Mouse (Mus musculus) forebrain, postnatal 0 days (tissue): ENCODE results near the gene Stat3. TPM values are rescaled to one million over a fixed set of nuclear protein-coding genes. Genes with fewer than 3 reads are reported as not detected.
A peak's percentile ranks its signal among the peaks of the same experiment; 100 is the strongest.

Source experiments
- ATAC-seq: fragments of 200-750 bp; cut with Nextera tagmentation; 2 replicates; pipeline ENCODE4 v1.8.0; 2017; ENCODE audit warnings: mild to moderate bottlenecking, moderate library complexity
- DNase-seq: peaks from one replicate; pipeline ENCODE4 v3.0.0-alpha.2; 2015
- H3K27ac ChIP-seq: fragments of 300-500 bp; sonication (generic); 2 replicates; pipeline ENCODE4 v1.5.1; 2014; ENCODE audit warnings: low read depth, mild to moderate bottlenecking, antibody characterized with exemption, low read length, moderate library complexity, mixed read lengths
- H3K27me3 ChIP-seq: fragments of 300-500 bp; sonication (generic); 2 replicates; pipeline ENCODE4 v1.6.1; 2014; ENCODE audit warnings: mild to moderate bottlenecking, low read length, mixed read lengths; ENCODE audit not compliant: insufficient read depth
- H3K36me3 ChIP-seq: fragments of 300-500 bp; sonication (generic); 2 replicates; pipeline ENCODE4 v1.6.1; 2014; ENCODE audit warnings: mild to moderate bottlenecking, moderate library complexity; ENCODE audit not compliant: insufficient read depth
- H3K4me1 ChIP-seq: fragments of 300-500 bp; sonication (generic); 2 replicates; pipeline ENCODE4 v1.6.1; 2014; ENCODE audit warnings: antibody characterized with exemption; ENCODE audit not compliant: insufficient read depth
- H3K4me2 ChIP-seq: fragments of 300-500 bp; sonication (generic); 2 replicates; pipeline ENCODE4 v1.6.1; 2014; ENCODE audit warnings: low read depth, mild to moderate bottlenecking, moderate library complexity
- H3K4me3 ChIP-seq: fragments of 300-500 bp; sonication (generic); 2 replicates; pipeline ENCODE4 v1.5.1; 2014; ENCODE audit warnings: low read depth, low read length, mixed read lengths
- H3K9ac ChIP-seq: fragments of 300-500 bp; sonication (generic); 2 replicates; pipeline ENCODE4 v1.6.1; 2014; ENCODE audit warnings: mild to moderate bottlenecking
- H3K9me3 ChIP-seq: fragments of 300-500 bp; sonication (generic); 2 replicates; pipeline ENCODE4 v1.6.1; 2016; ENCODE audit warnings: low read length
- CTCF ChIP-seq: sonication (generic); IDR thresholded peaks from 2 replicates; pipeline ENCODE4 v1.5.1; 2016; ENCODE audit warnings: antibody characterized with exemption, control low read depth, low read depth
- WGBS: fragments of 180-500 bp; shearing (Covaris S2); extraction: QIAGEN DNeasy Blood & Tissue Kit; methylation state at CpG from one replicate; pipeline ENCODE4 v1.1.7; 2014; 5-methylcytosine and 5-hydroxymethylcytosine counted together
- polyA plus RNA-seq: library from polyadenylated mRNA; unstranded; fragments of >200 nt; fragmentation: Nextera tagmentation; extraction: Ambion mirVana; gene quantifications from 2 replicates; pipeline ENCODE4 v1.2.1, GENCODE M21; 2015
- total RNA-seq: library from RNA; depleted of rRNA; stranded (reverse); fragments of >200 nt; gene quantifications from 2 replicates; pipeline ENCODE4 v1.2.3, GENCODE M21; 2014

Stat3 gene
- total and polyA plus RNA-seq, 2 experiments from 2014 or later: 31.2 to 42.5 TPM

- no peak for TF ChIP-seq CTCF
- 57% methylated on average over 4 of the region's 4 CpGs for WGBS
These were observed 85.1 kb downstream of the Stat3 start for GRCm38 (mm10) chr11:100854268-100854667.

DNA sequence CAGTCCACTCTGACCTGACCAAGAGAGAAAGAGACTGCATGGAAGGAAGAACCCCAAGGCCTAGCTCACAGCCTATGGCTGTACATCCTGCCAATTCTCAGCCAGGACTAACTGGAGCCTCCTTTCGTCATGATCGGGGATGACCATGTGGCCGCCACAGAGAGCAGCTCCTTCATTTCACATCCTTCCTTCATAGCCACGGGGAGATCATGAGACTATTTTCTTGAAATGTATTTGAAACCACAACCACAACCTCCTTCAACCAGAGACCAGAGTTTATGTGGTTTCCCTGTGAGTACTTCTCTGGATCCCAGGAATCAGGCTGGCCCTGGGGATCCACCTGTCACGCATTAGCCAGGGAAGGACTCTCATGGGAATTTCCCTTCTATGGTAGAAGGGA is 86.3 kb downstream of the Stat3 start:
- no peak for TF ChIP-seq CTCF
- no peak for ATAC-seq
- 86% methylated on average over 5 of the region's 5 CpGs for WGBS

More at GRCm38 (mm10) chr11:100854268-100854667, 85.1 kb downstream of the Stat3 start:
- H3K4me1 ChIP-seq: 0 out of 2 replicates have a peak, but pooled peaks cover 5% of the 10 kb centered on the region
- ATAC-seq (no peak), DNase-seq (no peak)
- H3K36me3 ChIP-seq: no peaks in the 10 kb centered on the region
- no peaks in the 10 kb centered on the region for H3K9me3 ChIP-seq
- no peak overlapping the region for H3K4me2 ChIP-seq
- H3K9ac ChIP-seq: no peak overlapping the region
- H3K27ac ChIP-seq: no peak overlapping the region
- no peak overlapping the region for H3K4me3 ChIP-seq
- H3K27me3 ChIP-seq: peaks cover 20% of the 10 kb centered on the region

GRCm38 (mm10) chr11:100852088-100852487 is 87.3 kb downstream of the Stat3 start:
- DNase-seq (no peak), ATAC-seq (no peak)
- no peak for TF ChIP-seq CTCF
- Histone ChIP-seq H3K27me3 (peaks cover 8% of the 10 kb centered on the region), H3K27ac (no peak overlapping the region), H3K9ac (no peak overlapping the region), H3K36me3 (no peaks in the 10 kb centered on the region), H3K4me1 (peaks cover 11% of the 10 kb centered on the region; the same call in 1 of the 2 replicates), H3K4me2 (no peak overlapping the region), H3K4me3 (no peak overlapping the region), H3K9me3 (no peaks in the 10 kb centered on the region)
- WGBS: 93% methylated on average over 2 of the region's 2 CpGs

More for the DNA sequence above, 86.3 kb downstream of the Stat3 start:
- Histone ChIP-seq H3K9ac (no peak overlapping the region), H3K9me3 (no peaks in the 10 kb centered on the region), H3K36me3 (no peaks in the 10 kb centered on the region), H3K4me1 (peaks cover 11% of the 10 kb centered on the region; the same call in 1 of the 2 replicates), H3K4me2 (no peak overlapping the region), H3K27ac (no peak overlapping the region), H3K4me3 (no peak overlapping the region), H3K27me3 (peaks cover 8% of the 10 kb centered on the region)
- DNase-seq: no peak

- no peak for TF ChIP-seq CTCF
- H3K4me1 ChIP-seq: peaks cover 11% of the 10 kb centered on the region; the same call in 1 of the 2 replicates
- WGBS: 2% methylated on average over 33 of the region's 33 CpGs
- DNase-seq: peak; percentile 31
- peak overlapping the region; percentile 92 for H3K4me2 ChIP-seq
- H3K9ac ChIP-seq: peak overlapping the region; percentile 89
- no peaks in the 10 kb centered on the region for H3K9me3 ChIP-seq
- H3K36me3 ChIP-seq: no peaks in the 10 kb centered on the region
- peak overlapping the region; percentile 83 for H3K4me3 ChIP-seq
- H3K27me3 ChIP-seq: peaks cover 8% of the 10 kb centered on the region
- ATAC-seq: peak; percentile 28
- peak overlapping the region; percentile 77 for H3K27ac ChIP-seq
These were observed 88.4 kb downstream of the Stat3 start for GRCm38 (mm10) chr11:100850778-100851528.

DNA sequence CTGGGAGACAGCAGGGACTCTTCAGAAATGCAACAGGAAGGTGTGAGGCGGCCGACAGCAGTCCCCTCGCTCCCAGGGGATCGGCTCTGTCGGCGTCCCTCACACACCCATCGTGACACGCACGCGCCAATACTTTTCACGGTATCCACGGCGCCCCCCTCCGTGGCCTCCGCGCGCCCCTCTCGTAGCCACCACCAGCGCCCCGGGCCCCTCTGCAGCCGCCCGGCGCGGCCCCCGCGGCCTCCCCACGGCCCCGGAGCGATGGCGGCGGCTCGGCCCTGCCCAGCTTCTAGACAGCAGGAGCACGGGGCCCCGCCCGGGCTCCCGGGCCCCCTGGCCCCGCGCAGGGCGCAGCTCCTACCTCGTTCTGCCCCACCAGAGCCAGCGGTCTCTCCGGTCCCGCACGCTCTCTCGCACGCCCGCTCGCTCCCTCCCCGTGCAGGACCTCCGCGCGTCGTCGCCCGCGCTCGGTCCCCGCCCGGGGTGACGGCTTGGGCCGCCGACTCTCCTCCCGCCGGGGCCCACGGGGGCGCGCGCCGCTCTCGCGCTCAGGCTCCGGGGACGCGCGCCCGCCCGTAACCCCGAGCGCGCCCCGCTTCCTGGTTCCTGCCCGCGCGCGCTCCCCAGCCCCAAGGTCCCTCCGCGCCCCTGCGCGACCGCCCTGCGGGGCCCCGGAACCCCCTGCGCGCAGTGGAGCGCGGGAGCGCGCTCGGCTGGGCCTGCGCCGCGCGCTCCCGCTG is 89.1 kb downstream of the Stat3 start, which contains the start of gene Stat5b:
TSS of gene Stat5b (minus strand) at position 687 of the 740 bp plus-strand sequence.
- TF ChIP-seq CTCF: no peak

DNA sequence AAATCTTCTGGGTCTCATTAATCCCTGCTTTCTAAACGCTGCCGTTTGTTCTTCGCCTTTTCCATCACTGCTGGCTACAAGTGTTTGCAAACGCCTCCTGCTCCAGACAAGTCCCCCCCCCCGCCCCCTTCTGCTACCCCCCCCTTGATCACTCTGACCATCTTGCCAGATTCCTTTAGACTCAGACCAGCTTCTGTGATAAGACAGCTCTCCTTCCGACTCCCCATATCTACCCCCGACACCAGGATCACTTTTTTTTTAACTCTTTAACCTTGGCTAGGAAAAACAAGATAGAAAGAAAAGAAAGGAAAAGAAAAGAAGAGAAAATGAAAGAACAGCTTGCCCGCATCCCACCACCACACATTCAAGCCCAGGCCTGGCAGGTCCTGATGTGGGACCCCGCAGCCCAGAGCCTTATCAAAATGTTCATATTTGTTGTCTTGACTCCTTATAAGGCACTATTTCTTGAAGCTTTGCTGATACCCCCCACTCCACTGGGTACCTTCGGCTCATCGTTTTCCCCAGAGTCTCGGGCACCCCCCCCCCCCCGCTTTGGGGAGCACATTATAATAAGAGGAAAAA is 89.8 kb downstream of the Stat3 start:
- Histone ChIP-seq H3K27ac (0 out of 2 replicates have a peak overlapping the region, but pooled peaks have one; percentile 77), H3K4me2 (peak overlapping the region; percentile 92), H3K27me3 (peaks cover 3% of the 10 kb centered on the region), H3K36me3 (no peaks in the 10 kb centered on the region), H3K4me1 (peaks cover 11% of the 10 kb centered on the region; the same call in 1 of the 2 replicates), H3K4me3 (peak overlapping the region; percentile 83), H3K9ac (peak overlapping the region; percentile 89), H3K9me3 (no peaks in the 10 kb centered on the region)
- peak; percentile 11 for DNase-seq
- no peak for TF ChIP-seq CTCF
- 2% methylated on average over 13 of the region's 13 CpGs for WGBS
- no peak for ATAC-seq

More for the DNA sequence above, 89.1 kb downstream of the Stat3 start, which contains the start of gene Stat5b:
- peak within 1 kb of the TSS; percentile 83 for H3K4me3 ChIP-seq
- H3K9ac ChIP-seq: peak within 1 kb of the TSS; percentile 89
- peak; percentile 81 for ATAC-seq
- no peaks in the 10 kb centered on the region for H3K9me3 ChIP-seq
- H3K36me3 ChIP-seq: no peaks in the 10 kb centered on the region
- WGBS: 2% methylated on average over 88 of the region's 104 CpGs
- peaks cover 11% of the 10 kb centered on the region; the same call in 1 of the 2 replicates for H3K4me1 ChIP-seq
- H3K27ac ChIP-seq: peak within 1 kb of the TSS; percentile 77
- H3K27me3 ChIP-seq: peaks cover 4% of the 10 kb centered on the region
- H3K4me2 ChIP-seq: peak within 1 kb of the TSS; percentile 92
- DNase-seq: peak; percentile 85
